Mouse (Mus musculus): ENCODE measurements around the gene Kmt2d. TPM values are rescaled to one million over a fixed set of nuclear protein-coding genes. Genes with fewer than 3 reads are reported as not detected.

The Kmt2d gene
- polyA plus RNA-seq, 1 experiment from 2014 or later: 19.3 TPM

DNA sequence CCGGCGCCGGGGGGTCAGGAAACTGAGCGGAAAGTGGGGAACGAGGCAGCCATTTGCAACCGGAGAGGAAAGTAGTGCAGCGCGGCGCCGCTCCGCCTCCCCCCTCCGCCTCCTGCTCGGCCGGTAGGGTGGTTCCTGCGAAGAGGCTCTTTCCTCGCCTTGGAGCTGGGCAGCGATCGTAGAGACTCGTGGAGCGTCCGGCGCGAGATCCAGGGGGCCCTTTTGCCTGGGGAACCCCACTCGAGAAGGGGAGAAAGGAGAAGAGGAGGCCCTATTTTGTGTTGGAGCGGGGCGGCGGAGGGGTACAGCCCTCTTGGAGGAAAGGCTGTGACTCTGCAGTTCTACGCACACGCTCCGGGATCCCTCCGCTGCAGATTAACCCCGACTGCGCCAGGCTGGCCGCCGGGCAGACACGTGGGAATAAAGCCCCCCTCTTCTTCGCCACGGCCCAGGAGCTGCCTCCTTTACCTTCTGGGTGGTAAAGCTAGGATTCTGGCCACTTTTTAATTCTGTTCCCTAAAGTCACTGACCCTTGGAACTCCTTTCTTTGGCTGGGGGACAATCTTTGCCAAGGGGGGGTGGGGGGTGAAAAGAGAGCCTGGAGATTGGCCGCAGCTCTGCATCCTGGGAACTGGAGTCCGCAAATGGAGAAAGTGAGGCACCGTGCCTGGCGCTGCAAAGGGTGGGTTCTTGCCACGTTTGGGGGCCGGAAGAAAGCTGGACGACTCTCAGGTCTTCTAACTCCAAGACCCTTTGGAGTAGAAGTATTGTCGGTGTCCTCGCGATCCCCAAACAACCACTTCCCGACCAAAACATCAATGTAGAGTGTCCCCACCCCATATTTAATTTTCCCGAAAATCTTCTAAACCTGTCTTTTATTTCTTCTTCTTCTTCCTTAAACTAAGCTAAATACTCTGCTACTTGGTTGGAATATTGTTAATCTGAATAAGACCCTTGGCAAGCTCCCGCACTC, 1.2 kb upstream of the Kmt2d start:
- H3K27me3 ChIP-seq (ENCODE audit: insufficient read depth, low read length): no peaks in the 10 kb centered on the region
- no peaks in the 10 kb centered on the region for H3K36me3 ChIP-seq (ENCODE audit: insufficient read depth)
- H3K27ac ChIP-seq (ENCODE audit: low read depth): peak overlapping the region; percentile 98
- H3K9me3 ChIP-seq (ENCODE audit: low read depth, low read length): no peaks in the 10 kb centered on the region
- peak overlapping the region; percentile 98 for H3K4me2 ChIP-seq
- H3K4me1 ChIP-seq (ENCODE audit: insufficient read depth): peaks cover 19% of the 10 kb centered on the region
- peak overlapping the region; percentile 90 for H3K9ac ChIP-seq
- 0 out of 2 replicates have a peak, but pooled peaks have one; percentile 11 for TF ChIP-seq CTCF (IDR thresholded peaks at IDR 0.05; ENCODE audit: low read depth)
- DNase-seq: peak; percentile 98
- peak; percentile 81 for ATAC-seq (ENCODE audit: insufficient read depth)
- 1% methylated on average over 51 of the region's 51 CpGs for WGBS
- peak overlapping the region; percentile 73 for H3K4me3 ChIP-seq (ENCODE audit: low read depth, low read length)

DNA sequence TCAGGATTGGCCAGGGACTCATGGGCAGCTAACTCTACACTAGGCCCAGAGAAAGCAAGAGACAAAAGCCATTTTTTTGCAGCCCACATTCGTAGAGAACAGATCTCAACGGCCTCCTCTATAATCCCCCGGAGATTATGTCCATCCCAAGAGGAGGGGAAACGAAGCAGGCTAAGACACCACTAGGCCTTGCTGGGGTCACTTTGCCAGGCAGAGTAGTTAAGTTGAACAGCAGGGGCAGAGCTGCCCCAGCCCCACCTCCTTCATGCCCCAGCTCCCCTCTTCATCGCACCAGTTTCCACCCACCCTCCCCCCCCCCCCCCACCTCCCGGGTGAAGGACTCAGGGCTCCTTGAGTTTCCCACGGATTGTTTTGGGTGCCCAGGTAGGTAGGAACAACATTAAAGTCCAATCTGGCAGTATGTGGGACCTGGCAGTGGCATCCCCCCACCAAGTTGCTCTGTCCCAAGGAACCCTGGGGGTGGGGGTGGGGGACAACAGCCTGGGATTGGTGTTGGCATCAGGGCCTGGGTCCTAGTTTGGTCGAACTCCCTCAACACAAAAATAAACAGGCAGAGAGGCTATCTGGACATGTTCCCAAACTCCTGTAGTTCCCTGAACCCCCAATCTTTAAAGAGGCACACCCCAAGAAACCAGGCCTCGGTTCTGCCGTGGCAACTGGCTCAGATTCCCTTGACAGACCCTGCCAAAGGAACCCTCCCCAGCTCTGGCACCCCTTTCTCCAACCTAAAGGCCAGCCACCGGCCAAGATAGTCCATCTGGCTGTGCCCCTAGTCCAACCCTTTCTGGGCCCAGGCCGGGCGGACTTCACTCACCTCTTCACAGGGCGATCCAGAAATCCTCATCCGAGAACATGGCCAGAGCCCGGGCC, 580 bp downstream of the Kmt2d start:
- peak overlapping the region; percentile 73 for H3K4me3 ChIP-seq (ENCODE audit: low read depth, low read length)
- H3K9ac ChIP-seq: peak overlapping the region; percentile 90
- no peak for TF ChIP-seq CTCF (IDR thresholded peaks at IDR 0.05; ENCODE audit: low read depth)
- under 1% methylated on average over 16 of the region's 16 CpGs for WGBS
- H3K9me3 ChIP-seq (ENCODE audit: low read depth, low read length): no peaks in the 10 kb centered on the region
- peaks cover 19% of the 10 kb centered on the region for H3K4me1 ChIP-seq (ENCODE audit: insufficient read depth)
- no peaks in the 10 kb centered on the region for H3K27me3 ChIP-seq (ENCODE audit: insufficient read depth, low read length)
- no peak for DNase-seq
- peak overlapping the region; percentile 98 for H3K27ac ChIP-seq (ENCODE audit: low read depth)
- peaks cover 12% of the 10 kb centered on the region for H3K36me3 ChIP-seq (ENCODE audit: insufficient read depth)
- peak overlapping the region; percentile 98 for H3K4me2 ChIP-seq
- no peak for ATAC-seq (ENCODE audit: insufficient read depth)

DNA sequence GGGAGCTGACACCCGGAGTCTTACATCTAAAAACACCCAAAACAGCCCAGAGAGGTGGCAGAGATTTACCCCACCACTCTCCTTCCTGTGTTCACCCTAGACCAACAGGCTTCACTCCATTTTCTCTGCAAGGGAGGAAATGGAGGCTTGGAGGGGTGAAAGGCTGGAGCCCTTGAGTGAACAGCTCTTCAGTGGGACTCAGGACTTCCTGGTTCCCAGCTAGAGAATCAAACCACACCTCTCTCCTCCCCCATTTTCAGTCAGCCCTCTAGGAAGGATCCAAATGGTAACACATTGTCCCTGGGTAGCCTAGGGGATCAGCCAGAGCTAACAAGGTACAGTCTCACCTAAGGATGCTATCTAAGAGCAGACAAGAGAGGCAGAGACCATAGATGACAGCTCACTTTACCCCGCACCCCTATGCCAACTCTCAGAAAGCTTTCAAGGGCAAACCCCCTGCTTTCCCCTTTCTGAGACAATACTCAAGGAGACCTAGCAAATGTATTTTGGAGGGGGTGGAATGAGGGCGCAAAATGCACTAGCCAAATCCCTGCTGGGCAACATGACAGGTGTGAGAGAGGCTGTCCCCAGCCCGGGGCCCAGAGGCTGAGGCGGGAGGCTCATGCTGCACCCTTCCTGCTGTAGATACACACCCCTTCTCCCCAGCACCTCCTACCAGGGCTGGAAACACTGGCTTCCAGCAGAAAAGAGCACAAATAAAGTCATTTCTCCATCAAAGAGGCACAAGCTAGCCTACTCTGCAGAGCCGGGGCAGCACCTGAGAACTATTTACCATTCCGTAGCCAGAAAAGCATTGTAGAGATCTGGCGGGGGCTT, 1.4 kb downstream of the Kmt2d start:
- H3K9me3 ChIP-seq (ENCODE audit: low read depth, low read length): no peaks in the 10 kb centered on the region
- H3K4me1 ChIP-seq (ENCODE audit: insufficient read depth): peaks cover 19% of the 10 kb centered on the region
- H3K36me3 ChIP-seq (ENCODE audit: insufficient read depth): peaks cover 21% of the 10 kb centered on the region
- peak overlapping the region; percentile 98 for H3K4me2 ChIP-seq
- 6% methylated on average over 8 of the region's 8 CpGs for WGBS
- no peak overlapping the region; the same call in 1 of the 2 replicates for H3K27ac ChIP-seq (ENCODE audit: low read depth)
- H3K4me3 ChIP-seq (ENCODE audit: low read depth, low read length): peak overlapping the region; percentile 73
- no peak for TF ChIP-seq CTCF (IDR thresholded peaks at IDR 0.05; ENCODE audit: low read depth)
- ATAC-seq (ENCODE audit: insufficient read depth) (no peak), DNase-seq (no peak)
- no peaks in the 10 kb centered on the region for H3K27me3 ChIP-seq (ENCODE audit: insufficient read depth, low read length)
- H3K9ac ChIP-seq: peak overlapping the region; percentile 90

DNA sequence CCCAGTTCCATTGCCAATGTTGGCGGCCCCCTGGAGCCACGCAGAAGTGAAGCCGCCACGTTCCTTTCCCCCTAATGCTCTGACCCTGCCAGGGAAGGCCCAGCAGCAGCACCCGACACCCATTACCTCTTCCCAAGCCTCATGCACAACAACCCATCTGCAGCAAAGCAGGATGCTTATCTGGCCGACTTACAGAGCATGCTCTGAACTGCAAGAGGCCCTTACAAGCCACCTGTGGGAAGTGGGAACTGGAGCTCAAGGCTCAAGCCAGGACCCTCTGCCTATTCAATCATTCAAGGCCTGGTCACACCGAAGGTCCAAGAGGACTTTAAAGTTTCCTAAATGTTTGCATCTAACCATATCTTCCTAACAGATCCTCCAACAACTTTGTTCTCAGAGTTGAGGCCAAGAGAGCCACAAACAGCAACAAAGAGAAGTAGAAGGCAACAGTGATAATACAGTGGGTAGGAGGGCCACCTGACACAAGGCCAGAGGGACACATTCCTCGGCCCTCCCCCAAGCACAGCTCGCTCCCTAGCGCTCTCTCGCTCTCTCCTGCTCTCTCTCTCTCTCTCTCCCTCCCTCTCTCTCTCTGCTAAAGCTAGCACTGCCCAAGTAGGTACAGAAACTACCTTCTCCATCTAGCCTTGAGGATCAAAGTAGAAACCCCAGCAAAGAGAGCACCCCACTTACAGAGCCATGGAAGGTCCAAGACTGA, 2.5 kb downstream of the Kmt2d start:
- 27% methylated on average over 11 of the region's 11 CpGs for WGBS
- no peak for ATAC-seq (ENCODE audit: insufficient read depth)

DNA sequence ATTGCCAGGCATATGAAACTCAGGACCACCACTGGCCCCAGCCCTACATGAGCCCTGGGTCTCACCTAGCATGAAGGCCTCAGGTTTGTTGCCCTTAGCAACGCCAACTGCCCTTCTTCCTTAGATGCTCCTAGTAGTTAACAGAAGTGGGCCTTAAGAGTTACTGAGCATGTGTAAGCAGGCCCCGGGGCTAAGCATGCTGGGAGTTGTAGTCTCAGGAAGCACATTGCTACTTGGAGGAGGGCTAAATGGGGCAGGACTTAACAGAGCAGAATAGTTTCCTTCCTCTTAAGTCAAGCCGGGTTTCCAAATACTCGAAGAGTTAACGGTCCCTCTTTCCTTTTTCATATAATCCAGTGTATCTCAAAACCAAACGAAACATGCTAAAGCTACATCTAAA, 3.7 kb downstream of the Kmt2d start:
- H3K4me3 ChIP-seq (ENCODE audit: low read depth, low read length): no peak overlapping the region
- peaks cover 44% of the 10 kb centered on the region for H3K36me3 ChIP-seq (ENCODE audit: insufficient read depth)
- WGBS: 46% methylated on average over 6 of the region's 6 CpGs
- no peak for TF ChIP-seq CTCF (IDR thresholded peaks at IDR 0.05; ENCODE audit: low read depth)
- H3K9ac ChIP-seq: no peak overlapping the region
- DNase-seq: peak; percentile 71
- peaks cover 19% of the 10 kb centered on the region for H3K4me1 ChIP-seq (ENCODE audit: insufficient read depth)
- H3K9me3 ChIP-seq (ENCODE audit: low read depth, low read length): no peaks in the 10 kb centered on the region
- ATAC-seq (ENCODE audit: insufficient read depth): no peak
- peak overlapping the region; percentile 98 for H3K4me2 ChIP-seq
- no peak overlapping the region for H3K27ac ChIP-seq (ENCODE audit: low read depth)
- H3K27me3 ChIP-seq (ENCODE audit: insufficient read depth, low read length): no peaks in the 10 kb centered on the region

More for the DNA sequence above, 2.5 kb downstream of the Kmt2d start:
- TF ChIP-seq CTCF (IDR thresholded peaks at IDR 0.05; ENCODE audit: low read depth): no peak
- H3K9ac ChIP-seq: peak overlapping the region; percentile 90
- peak overlapping the region; percentile 73 for H3K4me3 ChIP-seq (ENCODE audit: low read depth, low read length)
- no peaks in the 10 kb centered on the region for H3K27me3 ChIP-seq (ENCODE audit: insufficient read depth, low read length)
- H3K4me2 ChIP-seq: peak overlapping the region; percentile 98
- H3K27ac ChIP-seq (ENCODE audit: low read depth): peak overlapping the region; percentile 1; the same call in 1 of the 2 replicates
- peaks cover 32% of the 10 kb centered on the region for H3K36me3 ChIP-seq (ENCODE audit: insufficient read depth)
- H3K9me3 ChIP-seq (ENCODE audit: low read depth, low read length): no peaks in the 10 kb centered on the region
- H3K4me1 ChIP-seq (ENCODE audit: insufficient read depth): peaks cover 19% of the 10 kb centered on the region
- DNase-seq: no peak

DNA sequence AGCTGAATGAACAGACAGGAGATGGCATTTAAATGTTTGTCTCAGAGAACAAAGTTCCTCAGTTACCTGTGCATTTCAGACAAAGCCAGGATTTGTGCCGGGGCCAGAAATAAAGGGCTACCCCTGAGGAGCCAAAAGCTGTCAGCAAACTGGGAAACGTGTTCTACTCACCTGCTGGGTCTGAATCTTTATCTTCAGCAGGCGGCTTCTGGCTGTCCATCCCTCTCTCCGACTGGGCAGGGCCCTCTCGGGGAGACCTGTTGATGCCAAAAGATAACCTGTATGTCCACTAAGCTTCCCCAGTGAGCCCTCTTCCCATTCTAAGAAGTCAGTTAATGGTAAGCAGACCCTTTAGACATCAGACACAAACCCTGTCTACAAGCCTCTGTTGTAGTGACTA, 4.5 kb downstream of the Kmt2d start:
- no peaks in the 10 kb centered on the region for H3K27me3 ChIP-seq (ENCODE audit: insufficient read depth, low read length)
- ATAC-seq (ENCODE audit: insufficient read depth): no peak
- no peak for DNase-seq
- peaks cover 52% of the 10 kb centered on the region for H3K36me3 ChIP-seq (ENCODE audit: insufficient read depth)
- H3K4me1 ChIP-seq (ENCODE audit: insufficient read depth): peaks cover 19% of the 10 kb centered on the region
- no peaks in the 10 kb centered on the region for H3K9me3 ChIP-seq (ENCODE audit: low read depth, low read length)
- H3K4me2 ChIP-seq: no peak overlapping the region
- TF ChIP-seq CTCF (IDR thresholded peaks at IDR 0.05; ENCODE audit: low read depth): no peak
- 84% methylated on average over 5 of the region's 5 CpGs for WGBS
- no peak overlapping the region for H3K27ac ChIP-seq (ENCODE audit: low read depth)
- no peak overlapping the region for H3K4me3 ChIP-seq (ENCODE audit: low read depth, low read length)
- no peak overlapping the region for H3K9ac ChIP-seq

Data from lung, embryonic 14.5 days (tissue).